Mouse (Mus musculus) liver (tissue): ENCODE measurements around the gene Erf.

Experiments used
- DNase-seq: peaks from one replicate; pipeline ENCODE4 v3.0.0-alpha.2; 2020; ENCODE audit warnings: mixed read lengths

Gene Erf

DNA sequence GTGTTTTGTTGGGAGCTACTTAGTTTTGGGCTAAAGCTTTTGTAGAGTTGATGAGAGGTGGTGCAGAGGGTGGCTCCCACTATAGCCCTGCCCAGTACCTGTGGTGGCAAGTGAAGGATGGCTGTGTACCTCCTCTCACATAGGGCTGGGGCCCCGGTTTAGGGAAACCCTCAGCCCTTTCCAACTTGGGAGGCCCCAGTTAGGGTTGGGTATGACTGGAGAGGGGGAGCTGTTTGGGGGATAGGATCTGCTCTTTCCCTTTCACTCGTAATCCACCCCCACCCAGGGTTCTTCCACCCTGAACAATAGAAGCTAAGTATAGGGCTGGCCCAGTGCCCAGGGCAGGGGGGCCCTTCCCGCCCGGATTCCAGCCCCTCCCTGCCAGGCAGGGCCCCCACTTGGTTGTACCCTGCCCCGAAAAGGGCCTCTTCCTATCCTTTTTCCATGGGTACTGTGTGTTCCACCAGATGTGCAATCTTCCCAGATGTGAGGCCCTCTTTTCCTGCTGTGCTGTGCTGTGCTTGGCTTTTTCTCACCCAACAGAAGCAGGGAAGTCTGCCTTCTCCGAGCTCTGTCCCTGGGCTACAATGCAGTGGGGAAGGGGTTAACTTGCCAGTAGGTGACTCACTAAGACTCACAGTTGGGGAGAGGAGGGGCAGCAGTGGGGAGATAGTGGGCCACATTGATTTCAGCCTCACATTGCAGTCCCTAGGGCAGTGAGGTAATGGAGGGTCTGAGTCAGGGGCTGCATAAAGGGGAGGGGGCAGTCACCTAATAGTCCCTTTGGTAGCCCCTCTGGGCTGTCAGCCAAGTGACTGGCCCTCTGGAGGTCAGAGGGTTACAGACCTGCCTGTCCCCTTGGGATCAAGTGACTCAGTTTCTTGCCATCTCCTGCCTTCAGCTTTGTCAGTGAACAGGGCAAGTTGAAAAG, 29.6 kb upstream of the Erf start:
- DNase-seq, result peak; percentile 59

DNA sequence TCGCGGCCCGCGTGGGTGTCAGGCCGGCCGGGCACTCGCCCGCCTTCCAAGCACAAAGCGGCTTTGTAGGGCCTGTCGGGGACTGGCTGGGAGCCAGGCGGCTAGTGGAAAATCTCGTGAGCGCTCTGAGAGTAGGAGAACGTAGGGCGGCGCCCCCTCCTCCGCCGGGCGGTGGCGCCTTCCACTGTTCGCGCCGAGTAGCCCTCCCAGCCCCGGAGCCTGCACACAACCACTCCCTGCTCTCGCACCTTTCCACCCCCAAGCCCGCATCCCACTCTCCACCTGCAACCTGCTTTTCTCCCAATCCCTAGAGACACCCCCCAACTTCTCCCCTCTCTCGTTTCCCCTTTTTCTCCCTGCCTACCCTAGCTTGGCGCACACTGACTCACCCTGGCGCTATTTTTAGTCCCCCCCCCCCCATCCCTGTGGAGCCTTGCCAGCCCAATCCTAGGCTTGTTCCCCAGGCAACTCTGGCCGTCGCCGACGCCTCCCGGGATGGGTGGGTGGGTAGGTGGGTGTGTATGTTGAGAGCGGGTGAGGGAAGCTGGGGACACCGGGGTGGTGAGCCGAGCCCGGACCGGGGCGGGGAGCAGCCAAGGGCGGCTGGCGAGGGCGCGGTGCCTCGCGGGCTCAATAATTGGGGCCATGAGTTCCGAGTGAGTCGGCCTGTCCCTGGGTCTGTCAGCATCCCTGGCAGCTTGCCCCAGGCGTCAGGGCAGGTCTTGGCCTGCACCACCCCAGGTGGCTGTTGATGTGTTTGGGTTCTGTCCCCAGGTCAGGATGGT, 28.7 kb upstream of the Erf start:
- peak; percentile 86 for DNase-seq

DNA sequence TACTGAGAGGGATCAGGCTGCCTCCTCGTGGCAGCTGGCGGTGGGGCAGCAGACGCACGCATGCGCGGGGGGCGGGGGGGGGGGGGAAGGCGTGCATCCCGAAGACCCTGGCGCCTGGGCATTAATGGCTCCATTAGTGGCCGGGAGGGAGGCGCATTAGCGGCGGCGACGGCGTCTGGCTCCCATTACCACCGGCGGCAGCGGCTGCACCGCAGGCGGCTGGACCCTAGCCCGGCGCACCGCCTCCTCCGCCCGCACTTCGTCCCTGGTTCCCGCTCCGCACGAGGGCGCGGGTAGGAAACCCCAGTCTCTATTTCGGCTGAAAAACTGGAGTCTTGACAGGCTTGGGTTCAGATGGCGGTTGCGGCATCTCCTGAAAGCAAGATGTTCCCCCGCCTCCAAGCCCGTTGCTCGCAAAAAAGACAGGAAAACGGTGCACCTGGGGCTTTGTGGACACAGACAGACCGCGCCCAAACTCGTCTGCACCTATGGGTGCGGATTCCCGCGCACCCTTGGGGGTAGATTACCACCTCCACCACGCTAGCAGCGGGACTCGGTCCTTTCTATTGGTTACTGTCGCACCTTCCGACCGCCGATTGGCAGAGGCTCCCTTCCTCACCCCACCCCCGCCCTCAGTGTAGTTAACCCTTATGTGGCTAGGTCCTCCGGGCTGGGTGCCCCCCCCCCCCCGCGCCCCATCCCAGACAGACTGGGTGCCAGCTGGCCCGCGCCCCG, 27.9 kb upstream of the Erf start:
- DNase-seq, result peak; percentile 94

DNA sequence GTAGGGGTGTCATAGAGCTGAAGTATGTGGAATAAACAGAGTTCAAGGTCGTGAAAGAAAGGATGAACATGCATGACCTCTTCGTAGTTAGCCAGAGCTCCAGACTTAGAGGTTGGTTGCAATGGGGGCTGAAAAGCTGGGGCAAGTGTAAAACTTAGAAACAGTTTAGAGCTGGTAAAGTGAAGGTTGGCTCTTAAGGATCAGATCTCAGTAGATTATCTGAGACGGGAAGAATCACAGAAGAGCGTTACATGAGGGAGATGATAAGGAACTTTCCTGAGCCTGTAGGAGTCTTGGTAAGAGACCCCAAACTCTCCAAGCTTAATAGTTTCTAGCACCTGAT, 27.4 kb upstream of the Erf start:
- DNase-seq, result no peak

DNA sequence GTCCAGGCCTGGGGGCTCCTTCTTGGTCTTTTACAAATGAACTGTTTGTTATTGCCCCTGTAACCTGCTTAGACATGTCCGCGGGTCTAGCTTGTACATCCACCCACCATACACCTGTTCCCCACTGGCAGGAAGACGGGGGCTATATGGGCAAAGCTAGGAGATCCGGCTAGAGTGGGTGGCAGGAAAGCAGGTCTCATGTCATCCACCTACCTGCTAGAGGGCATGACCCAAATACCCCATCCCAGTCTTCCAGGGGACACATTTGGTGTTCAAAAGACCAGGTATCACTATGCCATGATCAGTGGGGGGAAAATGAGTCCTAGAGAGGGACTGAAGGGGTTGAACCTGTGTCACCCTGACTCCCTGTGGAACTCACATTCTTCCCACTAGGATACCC, 26.8 kb upstream of the Erf start:
- DNase-seq, result no peak

DNA sequence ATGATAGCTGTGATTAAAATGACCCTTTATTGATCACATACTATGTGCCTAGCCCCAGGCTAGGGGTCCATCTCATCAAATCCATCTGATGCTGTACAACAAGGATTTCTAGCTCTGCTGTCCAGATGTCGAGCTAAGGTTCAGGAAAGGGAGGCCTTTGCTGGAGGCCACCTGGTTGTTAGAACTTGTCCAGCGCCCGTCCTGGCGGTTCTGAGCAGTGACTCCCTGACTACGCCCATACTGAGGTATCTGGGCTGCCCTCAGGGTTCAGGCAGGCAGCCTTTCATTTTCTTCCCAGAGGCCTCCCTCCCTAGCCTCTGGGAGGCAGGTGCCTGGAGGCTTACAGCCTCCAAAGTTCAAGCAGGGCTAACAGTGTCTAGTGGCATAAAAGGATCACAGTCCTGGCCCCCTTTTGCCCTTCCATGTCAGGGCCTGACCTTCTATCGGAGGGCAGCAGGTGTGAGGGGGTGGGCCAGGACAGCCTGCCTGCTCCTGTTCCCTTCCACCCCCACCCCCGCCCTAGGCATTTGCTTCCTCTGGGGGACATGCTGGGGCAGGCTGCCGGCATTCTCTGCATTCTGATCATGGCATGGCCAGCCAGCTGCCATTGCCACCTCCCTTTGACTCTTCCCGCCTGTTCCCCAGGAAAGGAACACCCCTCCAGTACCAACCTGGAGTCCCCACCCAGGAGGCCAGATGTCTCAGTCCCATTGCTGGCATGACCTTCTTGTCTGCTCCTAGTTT, 25.2 kb upstream of the Erf start:
- DNase-seq, result no peak

DNA sequence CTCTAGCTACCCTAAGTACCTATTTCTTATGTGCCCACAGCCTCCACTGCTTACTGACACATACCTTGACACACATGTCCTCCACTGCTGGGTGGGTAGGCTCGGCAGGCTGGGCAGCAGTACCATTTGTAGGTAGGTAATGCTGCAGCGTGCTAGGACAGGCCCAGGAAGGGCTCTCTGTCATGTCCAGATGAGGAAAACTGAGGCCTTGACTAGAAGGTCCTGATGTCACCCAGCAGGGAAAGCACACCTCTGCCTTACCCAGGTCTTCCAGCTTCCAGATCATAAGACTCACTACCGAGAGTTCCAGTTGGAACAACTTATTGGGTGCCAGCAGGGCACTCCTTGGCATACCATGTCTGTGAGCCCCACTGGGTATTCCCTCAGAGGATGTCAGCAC, 24.4 kb upstream of the Erf start:
- no peak for DNase-seq

DNA sequence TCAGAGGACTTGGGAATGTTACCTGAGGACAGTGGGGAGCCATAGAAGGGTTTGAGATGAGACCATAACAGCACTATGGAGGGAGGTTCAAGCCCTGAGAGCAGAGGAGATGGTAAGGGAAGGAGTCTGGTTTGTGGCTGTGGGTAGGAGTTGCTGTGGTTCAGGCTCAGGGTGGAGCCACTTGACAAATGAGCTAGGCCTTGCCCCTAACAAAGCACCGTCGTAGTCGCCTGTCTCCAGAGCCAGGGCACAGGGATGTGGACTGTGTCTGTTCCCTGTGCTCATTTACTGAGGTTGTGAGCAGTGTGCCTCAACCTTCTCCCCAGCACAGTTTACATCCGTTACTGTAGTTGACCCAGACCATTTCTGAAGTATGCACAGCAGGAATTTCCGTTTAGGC, 24.0 kb upstream of the Erf start:
- DNase-seq, result peak; percentile 66

DNA sequence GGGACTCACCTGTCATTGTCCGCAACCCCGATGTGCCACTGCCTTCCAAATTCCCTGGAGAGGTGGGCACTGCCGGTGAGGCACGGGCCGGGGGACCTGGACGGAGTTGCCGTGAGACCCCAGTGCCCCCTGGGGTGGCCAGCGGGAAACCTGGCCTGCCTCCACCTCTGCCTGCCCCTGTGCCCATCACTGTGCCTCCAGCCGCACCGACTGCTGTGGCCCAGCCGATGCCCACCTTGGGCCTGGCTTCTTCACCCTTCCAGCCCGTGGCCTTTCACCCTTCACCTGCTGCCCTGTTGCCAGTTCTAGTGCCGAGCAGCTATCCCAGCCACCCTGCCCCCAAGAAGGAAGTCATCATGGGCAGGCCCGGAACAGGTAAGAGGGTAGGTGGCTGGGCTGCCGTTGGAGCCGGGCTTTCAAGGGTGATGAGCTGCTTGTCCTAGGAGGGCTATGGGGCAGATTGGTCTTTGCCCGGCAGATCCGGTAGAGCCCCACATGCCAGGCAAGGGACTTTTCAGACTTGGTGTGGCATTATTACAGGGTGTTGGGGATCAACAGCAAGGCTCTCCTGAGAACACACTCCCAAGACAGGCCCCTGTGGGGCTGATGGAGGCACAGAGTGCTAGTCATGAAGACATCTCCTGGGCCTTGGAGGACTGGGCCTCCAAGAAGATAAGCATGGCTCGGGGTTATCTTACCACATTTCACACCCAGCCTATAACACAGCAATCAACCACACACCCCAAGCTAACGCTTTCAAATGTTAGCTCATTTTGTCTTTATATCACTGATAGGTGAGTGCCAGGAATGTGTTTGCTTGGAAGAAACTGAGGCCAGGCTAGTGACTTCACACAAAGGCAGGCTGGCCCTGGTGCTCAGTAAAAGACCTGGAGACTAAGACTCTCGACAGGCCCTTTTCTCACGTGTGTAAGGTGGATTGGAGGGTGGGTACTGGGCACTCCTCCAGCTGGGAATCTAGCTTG, 23.0 kb upstream of the Erf start:
- DNase-seq, result peak; percentile 79

DNA sequence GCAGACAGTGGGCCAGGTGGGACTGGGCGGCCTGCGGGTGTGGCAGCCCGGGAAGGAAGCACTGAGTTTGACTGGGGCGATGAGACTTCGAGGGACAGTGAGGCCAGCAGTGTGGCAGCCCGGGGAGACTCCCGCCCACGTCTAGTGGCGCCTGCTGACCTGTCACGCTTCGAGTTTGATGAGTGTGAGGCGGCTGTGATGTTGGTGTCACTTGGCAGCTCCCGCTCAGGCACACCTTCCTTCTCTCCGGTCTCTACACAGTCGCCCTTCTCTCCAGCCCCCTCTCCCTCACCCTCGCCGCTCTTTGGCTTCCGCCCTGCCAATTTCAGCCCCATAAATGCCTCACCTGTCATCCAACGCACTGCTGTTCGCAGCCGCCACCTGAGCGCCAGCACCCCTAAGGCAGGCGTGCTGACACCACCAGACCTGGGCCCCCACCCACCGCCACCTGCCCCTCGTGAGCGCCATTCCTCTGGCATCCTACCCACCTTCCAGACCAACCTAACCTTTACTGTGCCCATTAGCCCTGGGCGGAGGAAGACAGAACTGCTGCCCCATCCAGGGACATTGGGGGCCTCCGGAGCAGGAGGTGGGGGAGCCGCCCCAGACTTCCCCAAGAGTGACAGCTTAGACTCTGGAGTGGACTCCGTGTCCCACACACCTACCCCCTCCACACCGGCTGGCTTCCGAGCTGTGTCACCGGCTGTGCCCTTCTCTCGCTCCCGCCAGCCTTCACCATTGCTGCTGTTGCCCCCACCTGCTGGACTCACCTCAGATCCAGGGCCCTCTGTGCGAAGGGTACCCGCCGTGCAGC, 22.1 kb upstream of the Erf start:
- DNase-seq, result no peak

DNA sequence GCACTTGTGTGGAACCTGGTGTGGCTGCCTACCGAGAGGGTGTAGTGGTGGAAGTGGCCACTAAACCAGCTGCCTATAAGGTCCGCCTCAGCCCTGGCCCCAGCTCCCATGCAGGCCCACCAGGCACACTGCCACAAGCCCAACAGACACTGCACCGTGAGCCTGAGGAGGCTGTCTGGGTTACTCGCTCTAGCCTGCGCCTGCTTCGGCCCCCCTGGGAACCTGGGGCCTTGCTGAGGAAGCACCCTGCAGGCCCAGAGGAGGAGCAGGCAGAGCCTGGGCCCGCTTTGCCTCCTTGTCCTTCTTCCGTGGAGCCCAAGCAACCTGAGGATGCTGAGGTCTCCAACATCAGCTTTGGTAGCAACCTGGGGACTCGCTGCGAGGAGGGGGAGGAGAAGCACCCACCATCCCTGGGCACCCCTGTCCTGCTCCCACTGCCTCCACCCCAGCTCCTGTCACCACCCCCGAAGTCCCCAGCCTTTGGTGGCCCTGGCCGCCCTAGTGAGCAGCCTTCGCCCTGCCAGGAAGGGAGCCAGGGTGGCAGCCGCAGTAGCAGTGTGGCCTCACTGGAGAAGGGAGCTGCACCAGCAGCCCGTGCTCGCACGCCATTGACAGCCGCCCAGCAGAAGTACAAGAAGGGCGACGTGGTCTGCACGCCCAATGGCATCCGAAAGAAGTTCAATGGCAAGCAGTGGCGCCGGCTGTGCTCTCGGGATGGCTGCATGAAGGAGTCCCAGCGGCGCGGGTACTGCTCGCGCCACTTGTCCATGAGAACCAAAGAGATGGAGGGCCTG, 21.3 kb upstream of the Erf start:
- no peak for DNase-seq

DNA sequence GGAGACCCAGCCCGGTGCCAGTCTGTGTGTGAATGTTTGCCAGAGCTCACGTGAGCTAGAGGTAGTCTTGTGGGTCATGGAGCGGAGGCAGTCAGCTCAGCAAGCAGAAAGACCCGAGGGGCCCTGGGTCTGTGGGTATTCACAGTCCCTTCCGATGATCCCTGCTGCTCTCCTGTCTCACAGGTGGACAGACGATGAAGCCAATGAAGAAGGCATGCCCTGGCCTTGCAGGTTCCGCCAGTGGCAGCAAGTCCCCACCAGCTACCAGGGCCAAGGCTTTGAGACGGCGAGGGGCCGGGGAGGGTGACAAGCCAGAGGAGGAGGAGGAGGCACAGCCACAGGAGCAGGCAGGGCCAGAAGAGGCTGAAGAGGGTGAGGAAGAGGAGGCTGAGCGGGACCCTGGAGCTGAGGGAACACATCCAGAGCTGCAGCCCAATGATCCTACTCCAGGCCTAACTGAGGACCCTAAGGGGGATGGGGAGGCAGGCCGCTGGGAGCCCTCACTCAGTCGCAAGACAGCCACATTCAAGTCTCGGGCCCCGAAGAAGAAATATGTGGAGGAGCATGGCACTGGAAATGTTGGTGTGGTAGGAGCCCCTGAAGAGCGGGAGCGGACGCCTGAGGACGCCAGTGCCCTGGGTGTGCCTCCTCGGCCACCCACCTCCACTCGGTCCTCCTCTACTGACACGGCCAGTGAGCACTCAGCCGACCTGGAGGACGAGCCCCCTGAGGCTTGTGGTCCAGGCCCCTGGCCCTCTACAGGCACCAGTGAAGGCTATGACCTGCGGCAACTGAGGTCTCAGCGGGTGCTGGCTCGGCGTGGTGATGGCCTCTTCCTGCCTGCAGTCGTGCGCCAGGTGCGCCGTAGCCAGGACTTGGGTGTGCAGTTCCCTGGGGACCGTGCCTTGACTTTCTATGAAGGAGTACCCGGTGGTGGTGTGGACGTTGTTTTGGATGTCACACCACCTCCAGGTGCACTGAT, 20.4 kb upstream of the Erf start:
- DNase-seq, result no peak

DNA sequence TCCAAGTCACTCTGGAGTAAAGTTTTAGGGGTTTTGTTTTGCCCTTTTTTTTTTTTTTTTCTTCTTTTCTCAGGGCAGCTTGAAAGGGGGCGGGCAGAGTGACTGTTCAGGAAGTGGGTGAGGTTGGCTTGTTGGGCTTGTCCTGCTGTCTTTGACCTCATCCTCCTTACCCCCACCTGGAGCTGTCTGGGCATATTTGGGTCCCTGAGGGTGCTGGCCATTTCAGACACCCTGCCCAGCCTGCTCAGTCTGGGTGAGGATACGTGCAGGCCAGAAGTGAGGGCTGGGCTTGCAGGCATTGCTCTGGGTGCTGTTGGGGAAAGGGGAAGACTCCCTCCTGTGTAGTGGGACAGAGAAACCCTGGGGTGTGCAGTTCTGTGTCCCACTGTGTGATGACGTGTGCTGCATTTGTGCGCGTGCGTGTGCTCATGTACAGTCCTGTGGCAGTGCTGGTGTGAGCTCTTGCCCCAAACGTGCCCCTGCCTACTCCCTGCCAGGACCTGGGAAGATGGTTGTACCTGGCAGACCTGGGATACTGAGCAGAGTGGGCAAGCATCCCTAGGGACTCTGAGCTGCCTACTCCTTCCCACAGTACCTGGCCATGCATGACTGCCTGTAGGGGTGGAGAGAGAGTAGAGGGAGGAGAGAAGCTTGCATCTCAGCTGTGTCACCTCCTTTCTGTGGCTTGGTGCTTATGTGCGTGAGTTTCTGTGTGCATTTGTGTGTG, 19.1 kb upstream of the Erf start:
- DNase-seq, result no peak

DNA sequence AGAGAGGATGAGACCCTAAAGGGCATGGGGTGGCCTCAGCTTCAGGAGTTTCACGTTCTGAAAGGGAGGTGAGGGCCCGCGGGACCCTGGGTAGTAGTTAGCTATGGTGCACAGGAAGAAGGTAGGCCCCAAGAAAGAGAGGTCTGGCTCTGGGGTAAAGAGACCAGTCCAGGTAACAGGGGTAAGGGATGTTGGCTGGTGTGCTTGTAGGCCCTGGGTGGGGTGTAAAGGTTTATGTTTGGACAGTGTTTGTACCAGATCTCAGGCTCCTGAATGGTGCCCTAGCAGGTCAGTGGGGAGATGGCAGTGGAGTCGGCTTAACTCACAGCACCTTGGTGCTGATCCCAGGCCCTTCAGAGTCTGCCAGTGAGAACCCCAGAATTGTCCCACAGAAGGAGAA, 18.5 kb upstream of the Erf start:
- DNase-seq, result peak; percentile 13

DNA sequence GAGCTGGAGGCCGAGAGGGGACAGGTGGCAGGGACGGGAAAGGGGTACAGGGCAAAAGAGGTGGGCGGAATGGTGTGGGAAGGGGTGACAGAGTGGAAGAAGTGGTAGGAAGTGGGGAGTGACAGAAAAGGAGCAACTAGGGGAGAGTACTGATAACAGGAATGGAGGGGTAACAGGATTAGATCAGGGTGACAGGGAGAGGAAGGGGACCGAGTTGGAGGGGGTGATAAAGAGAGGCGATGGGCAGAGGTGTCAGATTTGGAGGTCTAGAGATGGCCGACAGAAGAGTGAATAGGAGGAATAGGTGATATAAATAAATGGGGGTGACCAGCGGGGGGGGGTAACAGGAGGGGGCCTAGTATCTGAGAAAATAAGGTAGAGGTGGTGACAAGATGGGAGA, 18.0 kb upstream of the Erf start:
- DNase-seq, result no peak

DNA sequence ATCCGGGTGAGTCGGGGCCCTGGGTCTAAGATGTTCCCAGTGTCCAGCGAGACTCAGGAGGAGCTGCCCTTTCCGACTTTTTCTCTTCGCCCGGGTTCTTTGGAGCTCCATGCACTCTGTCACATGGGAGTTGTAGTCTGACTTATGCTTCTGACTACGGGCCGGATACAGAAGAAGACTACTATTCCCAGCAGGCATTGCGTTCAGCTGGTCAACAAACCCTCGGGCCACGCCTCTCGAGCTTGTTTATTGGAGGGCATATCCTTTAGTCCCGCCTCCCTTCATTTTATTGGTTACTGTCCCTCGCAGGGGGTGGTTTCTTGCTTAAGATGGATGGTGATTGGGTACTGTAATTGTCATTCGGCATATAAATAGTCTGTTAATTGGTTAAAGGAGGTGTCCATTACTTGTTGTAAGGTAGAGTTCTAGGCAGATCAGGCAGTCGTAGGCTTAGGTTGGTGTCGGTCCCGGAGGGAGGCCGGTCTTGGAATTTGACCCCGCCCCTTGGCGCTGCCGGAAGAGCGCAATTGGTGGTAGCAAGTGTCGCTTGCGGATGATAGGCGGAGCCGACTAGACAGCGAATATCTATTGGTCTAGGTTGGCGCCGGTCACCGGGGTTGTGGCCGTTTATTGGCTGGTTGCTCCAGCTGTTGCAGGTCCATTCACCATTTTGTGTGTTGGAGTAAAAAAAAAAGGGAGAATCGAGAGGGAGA, 17.3 kb upstream of the Erf start:
- DNase-seq, result peak; percentile 99

DNA sequence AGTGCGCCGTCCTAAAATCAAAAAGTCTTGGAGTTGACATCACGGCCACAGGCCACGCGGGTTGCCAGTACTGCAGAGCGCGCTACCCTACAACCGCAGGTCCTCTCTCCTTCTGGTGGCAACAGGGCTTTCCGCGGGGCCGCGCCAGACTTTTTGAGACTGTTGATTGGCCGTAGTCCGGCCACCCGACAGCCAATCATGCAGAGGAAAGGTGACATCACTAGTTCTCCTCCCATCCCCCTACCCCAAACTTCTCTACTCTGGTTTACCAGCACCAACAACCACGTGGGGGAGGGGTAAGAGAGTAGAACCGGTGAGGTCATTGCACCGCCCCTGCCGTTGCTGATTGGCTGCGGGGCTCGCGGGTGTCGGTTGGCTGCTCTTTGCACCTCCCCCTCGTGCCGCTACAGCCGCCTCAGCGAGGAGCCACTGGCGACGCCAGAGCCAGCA, 16.8 kb upstream of the Erf start, which contains the start of gene Cic:
Gene Cic (plus strand): TSS at position 404 of the 450 bp plus-strand sequence.
- DNase-seq, result peak; percentile 96
